Mouse (Mus musculus) midbrain, postnatal 0 days (tissue): ENCODE measurements at regions not wholly inside any gene's neighbourhood (a gene's known extent, or its start where the extent isn't known, plus 50 kb on each side); places are given as distances from the start of the nearest gene placed in this dataset.

Experiments
- ATAC-seq: fragments of 200-750 bp; cut with Nextera tagmentation; 2 replicates; pipeline ENCODE4 v1.8.0; 2017; ENCODE audit warnings: moderate number of reproducible peaks, mild to moderate bottlenecking, moderate TSS enrichment, moderate library complexity; ENCODE audit not compliant: low FRiP score
- DNase-seq: peaks from one replicate; pipeline ENCODE4 v3.0.0-alpha.2; 2015; ENCODE audit warnings: low spot score
- H3K27ac ChIP-seq: fragments of 300-500 bp; sonication (generic); 2 replicates; pipeline ENCODE4 v1.5.1; 2014; ENCODE audit warnings: low read depth, mild to moderate bottlenecking, low read length, mixed read lengths
- H3K27me3 ChIP-seq: fragments of 300-500 bp; sonication (generic); 2 replicates; pipeline ENCODE4 v1.6.1; 2014; ENCODE audit warnings: low read length, control low read depth, mixed read lengths; ENCODE audit not compliant: insufficient read depth
- H3K36me3 ChIP-seq: fragments of 300-500 bp; sonication (generic); 2 replicates; pipeline ENCODE4 v1.6.1; 2014; ENCODE audit warnings: low read length, control low read depth, mixed read lengths; ENCODE audit not compliant: insufficient read depth
- H3K4me1 ChIP-seq: fragments of 300-500 bp; sonication (generic); 2 replicates; pipeline ENCODE4 v1.6.1; 2014; ENCODE audit warnings: mild to moderate bottlenecking, control low read depth, antibody characterized with exemption, low read length, mixed read lengths; ENCODE audit not compliant: insufficient read depth
- H3K4me2 ChIP-seq: fragments of 300-500 bp; sonication (generic); 2 replicates; pipeline ENCODE4 v1.6.1; 2014; ENCODE audit warnings: low read depth, mild to moderate bottlenecking, low read length, mixed read lengths; ENCODE audit not compliant: poor library complexity, severe bottlenecking
- H3K4me3 ChIP-seq: fragments of 300-500 bp; sonication (generic); 2 replicates; pipeline ENCODE4 v1.5.1; 2014; ENCODE audit warnings: low read depth, mild to moderate bottlenecking, low read length, moderate library complexity
- H3K9ac ChIP-seq: fragments of 300-500 bp; sonication (generic); replicated peaks from 2 replicates; pipeline ENCODE4 v1.6.1; 2014; ENCODE audit warnings: mild to moderate bottlenecking, low read length, moderate library complexity, mixed read lengths; ENCODE audit not compliant: poor library complexity, severe bottlenecking
- H3K9me3 ChIP-seq: fragments of 300-500 bp; sonication (generic); 2 replicates; pipeline ENCODE4 v1.6.1; 2016; ENCODE audit warnings: low read length, control low read depth
- CTCF ChIP-seq: IDR thresholded peaks from 2 replicates; pipeline ENCODE4 v1.5.1; 2016; ENCODE audit warnings: antibody characterized with exemption, mild to moderate bottlenecking
- WGBS: fragments of 180-500 bp; shearing (Covaris S2); extraction: QIAGEN DNeasy Blood & Tissue Kit; methylation state at CpG from one replicate; pipeline ENCODE4 v1.1.7; 2014; 5-methylcytosine and 5-hydroxymethylcytosine counted together

GRCm38 (mm10) chr17:7680658-7681057 is 146.4 kb downstream of the Fndc1 start:
- no peak for DNase-seq
- no peak overlapping the region for H3K4me3 ChIP-seq
- H3K4me1 ChIP-seq: no peaks in the 10 kb centered on the region
- no peak for ATAC-seq
- no peaks in the 10 kb centered on the region for H3K36me3 ChIP-seq
- no peak overlapping the region for H3K27ac ChIP-seq
- no peak for TF ChIP-seq CTCF
- H3K27me3 ChIP-seq: no peaks in the 10 kb centered on the region
- no peak overlapping the region for H3K9ac ChIP-seq
- H3K4me2 ChIP-seq: no peak overlapping the region
- no peaks in the 10 kb centered on the region for H3K9me3 ChIP-seq
- WGBS: 85% methylated on average over 9 of the region's 9 CpGs

- no peaks in the 10 kb centered on the region for H3K27me3 ChIP-seq
- H3K4me1 ChIP-seq: no peaks in the 10 kb centered on the region
- no peak overlapping the region for H3K4me3 ChIP-seq
- no peaks in the 10 kb centered on the region for H3K36me3 ChIP-seq
- TF ChIP-seq CTCF: no peak
- H3K9me3 ChIP-seq: no peaks in the 10 kb centered on the region
- no peak overlapping the region for H3K27ac ChIP-seq
- no peak overlapping the region for H3K4me2 ChIP-seq
- DNase-seq (no peak), ATAC-seq (no peak)
- H3K9ac ChIP-seq: no peak overlapping the region
Measured at GRCm38 (mm10) chr17:7679786-7680185, 147.3 kb downstream of the Fndc1 start.

GRCm38 (mm10) chr17:7678898-7679297 is 148.2 kb downstream of the Fndc1 start:
- Histone ChIP-seq H3K9me3 (no peaks in the 10 kb centered on the region), H3K4me2 (no peak overlapping the region), H3K36me3 (no peaks in the 10 kb centered on the region), H3K4me1 (no peaks in the 10 kb centered on the region), H3K27ac (no peak overlapping the region), H3K27me3 (no peaks in the 10 kb centered on the region), H3K4me3 (no peak overlapping the region), H3K9ac (no peak overlapping the region)
- WGBS: 87% methylated on average over 9 of the region's 9 CpGs
- no peak for TF ChIP-seq CTCF
- DNase-seq (no peak), ATAC-seq (no peak)

- TF ChIP-seq CTCF: no peak
- WGBS: 92% methylated on average over 7 of the region's 7 CpGs
- DNase-seq: no peak
Measured at GRCm38 (mm10) chr17:7677796-7678195, 149.3 kb downstream of the Fndc1 start.

GRCm38 (mm10) chr17:7677301-7677700 is 149.8 kb downstream of the Fndc1 start:
- no peak for TF ChIP-seq CTCF
- H3K4me1 ChIP-seq: no peaks in the 10 kb centered on the region
- H3K27ac ChIP-seq: no peak overlapping the region
- no peaks in the 10 kb centered on the region for H3K27me3 ChIP-seq
- H3K9ac ChIP-seq: no peak overlapping the region
- no peak overlapping the region for H3K4me3 ChIP-seq
- no peak for DNase-seq
- H3K36me3 ChIP-seq: no peaks in the 10 kb centered on the region
- no peak for ATAC-seq
- no peaks in the 10 kb centered on the region for H3K9me3 ChIP-seq
- WGBS: 83% methylated on average over 8 of the region's 8 CpGs
- H3K4me2 ChIP-seq: no peak overlapping the region

More at GRCm38 (mm10) chr17:7677796-7678195, 149.3 kb downstream of the Fndc1 start:
- H3K27me3 ChIP-seq: no peaks in the 10 kb centered on the region
- H3K9ac ChIP-seq: no peak overlapping the region
- no peak for ATAC-seq
- no peak overlapping the region for H3K4me2 ChIP-seq
- no peaks in the 10 kb centered on the region for H3K4me1 ChIP-seq
- H3K4me3 ChIP-seq: no peak overlapping the region
- no peak overlapping the region for H3K27ac ChIP-seq
- H3K36me3 ChIP-seq: no peaks in the 10 kb centered on the region
- no peaks in the 10 kb centered on the region for H3K9me3 ChIP-seq

GRCm38 (mm10) chr17:7676776-7677175 is 150.3 kb downstream of the Fndc1 start:
- Histone ChIP-seq H3K4me2 (no peak overlapping the region), H3K27ac (no peak overlapping the region), H3K9ac (no peak overlapping the region), H3K9me3 (no peaks in the 10 kb centered on the region), H3K4me1 (no peaks in the 10 kb centered on the region), H3K27me3 (no peaks in the 10 kb centered on the region), H3K4me3 (no peak overlapping the region), H3K36me3 (no peaks in the 10 kb centered on the region)
- 87% methylated on average over 2 of the region's 2 CpGs for WGBS
- ATAC-seq: no peak
- TF ChIP-seq CTCF: no peak
- no peak for DNase-seq
